Mouse (Mus musculus): ENCODE measurements around the gene Pard3b. TPM values are rescaled to one million over a fixed set of nuclear protein-coding genes. Genes with fewer than 3 reads are reported as not detected.

The Pard3b gene
- polyA plus RNA-seq, 1 experiment from 2014 or later = 7.5 TPM

- peaks cover 24% of the 10 kb centered on the region for H3K4me1 ChIP-seq
- H3K36me3 ChIP-seq (replicated peaks) = no peaks in the 10 kb centered on the region
- no peaks in the 10 kb centered on the region for H3K27me3 ChIP-seq (replicated peaks; ENCODE audit: low read depth, poor library complexity, severe bottlenecking)
- H3K9me3 ChIP-seq = no peaks in the 10 kb centered on the region
- no peak overlapping the region for H3K4me3 ChIP-seq
- DNase-seq (ENCODE audit: low spot score) = peak; percentile 30
- H3K27ac ChIP-seq (replicated peaks) = no peak overlapping the region
- 15% methylated on average over 5 of the region's 5 CpGs for whole genome bisulfite sequencing
These were observed 543.0 kb downstream of the Pard3b start for GRCm38 (mm10) chr1:62181638-62182037.

- WGBS = 78% methylated on average over 3 of the region's 3 CpGs
- H3K27ac ChIP-seq (replicated peaks) = no peak overlapping the region
- peaks cover 14% of the 10 kb centered on the region for H3K4me1 ChIP-seq
- no peak for DNase-seq (ENCODE audit: low spot score)
- no peaks in the 10 kb centered on the region for H3K36me3 ChIP-seq (replicated peaks)
- H3K9me3 ChIP-seq = no peaks in the 10 kb centered on the region
- no peak overlapping the region for H3K4me3 ChIP-seq
- no peaks in the 10 kb centered on the region for H3K27me3 ChIP-seq (replicated peaks; ENCODE audit: low read depth, poor library complexity, severe bottlenecking)
These were observed 544.0 kb downstream of the Pard3b start for GRCm38 (mm10) chr1:62182634-62183033.

GRCm38 (mm10) chr1:62190786-62191185 lies 552.2 kb downstream of the Pard3b start:
- no peak overlapping the region for H3K27ac ChIP-seq (replicated peaks)
- H3K27me3 ChIP-seq (replicated peaks; ENCODE audit: low read depth, poor library complexity, severe bottlenecking) = no peaks in the 10 kb centered on the region
- no peak for DNase-seq (ENCODE audit: low spot score)
- H3K4me1 ChIP-seq = peaks cover 8% of the 10 kb centered on the region
- no peaks in the 10 kb centered on the region for H3K36me3 ChIP-seq (replicated peaks)
- no peak overlapping the region for H3K4me3 ChIP-seq
- 44% methylated on average over 1 of the region's 1 CpGs for WGBS
- H3K9me3 ChIP-seq = no peaks in the 10 kb centered on the region

DNA sequence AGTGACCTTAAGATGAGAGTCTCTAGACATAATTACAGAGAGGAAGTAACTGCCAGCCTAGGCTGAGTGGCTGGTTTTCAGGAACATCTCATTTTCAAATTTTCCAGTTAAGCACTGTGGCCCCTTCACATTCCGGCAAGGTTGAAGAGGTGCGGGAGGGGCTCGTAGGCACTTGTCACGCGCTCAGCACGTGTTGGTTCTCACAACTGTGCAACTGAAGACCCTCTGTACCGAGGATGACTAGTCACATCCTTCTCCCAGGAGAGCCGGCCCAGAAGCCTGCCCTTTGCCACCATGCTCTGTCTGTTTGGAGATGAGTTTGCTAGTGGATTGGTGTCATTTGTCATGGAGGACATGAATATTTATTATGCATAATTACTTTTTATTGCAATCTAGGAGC lies 558.9 kb downstream of the Pard3b start:
- Histone ChIP-seq H3K27me3 (replicated peaks; ENCODE audit: low read depth, poor library complexity, severe bottlenecking) (no peaks in the 10 kb centered on the region), H3K36me3 (replicated peaks) (no peaks in the 10 kb centered on the region), H3K4me1 (peaks cover 5% of the 10 kb centered on the region), H3K4me3 (no peak overlapping the region), H3K27ac (replicated peaks) (no peak overlapping the region), H3K9me3 (no peaks in the 10 kb centered on the region)
- 51% methylated on average over 8 of the region's 8 CpGs for WGBS
- DNase-seq (ENCODE audit: low spot score) = peak; percentile 52

DNA sequence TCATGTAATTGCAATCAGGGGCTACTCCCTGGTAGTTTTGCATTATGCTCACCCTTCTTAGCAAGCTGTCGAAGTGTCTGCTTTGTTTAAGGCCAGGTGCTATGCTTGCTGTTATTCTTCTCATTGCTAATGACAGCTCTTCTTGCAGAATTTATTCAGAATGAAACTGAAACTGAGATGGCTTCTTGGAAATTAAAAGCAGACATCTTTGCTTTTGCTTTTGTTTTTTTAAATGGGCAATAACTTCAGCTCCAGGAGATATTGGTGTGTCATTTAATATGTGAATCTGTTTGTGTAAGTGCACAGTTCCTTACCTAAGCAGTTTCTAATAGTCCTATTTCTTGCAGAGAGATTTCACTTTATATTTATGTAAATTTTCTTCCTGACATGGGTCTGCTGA lies 562.3 kb downstream of the Pard3b start:
- H3K9me3 ChIP-seq = no peaks in the 10 kb centered on the region
- no peak overlapping the region for H3K4me3 ChIP-seq
- WGBS = 78% methylated on average over 1 of the region's 1 CpGs
- no peak for DNase-seq (ENCODE audit: low spot score)
- peaks cover 5% of the 10 kb centered on the region for H3K4me1 ChIP-seq
- H3K36me3 ChIP-seq (replicated peaks) = no peaks in the 10 kb centered on the region
- H3K27ac ChIP-seq (replicated peaks) = no peak overlapping the region
- no peaks in the 10 kb centered on the region for H3K27me3 ChIP-seq (replicated peaks; ENCODE audit: low read depth, poor library complexity, severe bottlenecking)

DNA sequence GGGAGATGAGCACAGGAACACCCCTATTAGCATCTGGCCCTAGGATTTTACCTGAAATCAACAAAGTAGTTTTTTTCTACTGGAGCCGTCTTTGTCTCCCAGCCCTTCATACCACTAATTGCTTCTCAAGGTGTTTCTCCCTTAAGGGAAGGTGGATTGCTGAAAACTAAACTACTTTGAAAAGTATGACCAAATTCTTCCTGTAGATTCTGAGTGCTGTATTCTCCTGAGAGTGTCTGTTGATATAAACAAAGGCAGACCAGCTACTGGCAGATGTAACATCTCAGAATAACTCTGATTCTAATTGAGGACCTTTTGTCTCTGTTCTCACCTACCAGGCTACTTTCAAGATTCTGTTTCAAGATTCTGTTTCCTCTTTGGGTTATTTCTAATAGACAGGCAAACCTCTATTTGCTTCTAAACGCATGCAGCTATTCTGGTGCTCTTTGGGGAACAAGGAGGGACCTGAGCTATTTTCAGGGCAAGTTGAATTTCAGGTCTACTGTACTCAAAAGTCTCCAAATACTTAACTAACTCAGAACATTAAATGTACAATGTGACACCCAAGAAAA lies 563.1 kb downstream of the Pard3b start:
- Histone ChIP-seq H3K36me3 (replicated peaks) (no peaks in the 10 kb centered on the region), H3K9me3 (no peaks in the 10 kb centered on the region), H3K4me1 (peaks cover 5% of the 10 kb centered on the region), H3K27ac (replicated peaks) (no peak overlapping the region), H3K27me3 (replicated peaks; ENCODE audit: low read depth, poor library complexity, severe bottlenecking) (no peaks in the 10 kb centered on the region), H3K4me3 (no peak overlapping the region)
- DNase-seq (ENCODE audit: low spot score) = no peak
- 57% methylated on average over 2 of the region's 2 CpGs for WGBS

DNA sequence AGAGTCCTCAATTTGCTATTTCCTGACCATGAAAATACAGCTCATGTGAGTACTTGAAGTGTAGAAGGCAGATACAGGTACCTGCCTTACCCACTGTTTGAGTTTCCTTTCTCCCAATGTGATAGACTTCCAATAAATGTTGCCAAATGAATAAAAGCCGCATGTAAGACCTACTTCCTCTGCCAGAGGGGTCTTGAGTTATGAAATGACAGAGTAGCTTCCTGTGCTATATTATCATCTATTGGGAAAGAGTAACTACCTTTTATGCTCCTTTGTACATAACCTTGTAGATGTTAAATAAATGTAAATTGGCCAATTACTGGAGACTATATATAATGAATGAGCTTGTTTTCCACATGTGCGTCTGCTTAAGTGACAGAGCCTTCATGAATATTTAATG lies 574.7 kb downstream of the Pard3b start:
- Histone ChIP-seq H3K9me3 (no peaks in the 10 kb centered on the region), H3K36me3 (replicated peaks) (no peaks in the 10 kb centered on the region), H3K27me3 (replicated peaks; ENCODE audit: low read depth, poor library complexity, severe bottlenecking) (no peaks in the 10 kb centered on the region), H3K27ac (replicated peaks) (no peak overlapping the region), H3K4me1 (peaks cover 25% of the 10 kb centered on the region), H3K4me3 (no peak overlapping the region)
- 88% methylated on average over 2 of the region's 2 CpGs for WGBS
- no peak for DNase-seq (ENCODE audit: low spot score)

DNA sequence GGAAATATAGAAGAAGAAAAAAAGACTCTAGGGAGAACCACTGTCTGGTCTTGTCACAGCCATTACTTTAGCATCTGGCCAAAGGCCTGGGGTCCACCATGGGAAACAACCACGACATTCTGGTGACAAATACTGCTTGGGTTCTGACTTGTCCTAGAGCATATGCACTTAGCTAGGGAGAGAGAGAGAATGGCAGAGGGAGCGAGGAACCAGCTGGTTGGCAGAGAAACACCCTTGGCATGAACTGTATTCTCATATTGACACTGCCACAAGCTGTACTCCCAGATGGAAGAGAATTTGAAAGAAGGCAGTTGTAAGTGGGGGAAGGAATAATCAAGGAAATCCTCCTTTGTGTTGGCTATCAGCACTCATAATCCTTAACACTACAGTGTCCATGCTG lies 577.2 kb downstream of the Pard3b start:
- Histone ChIP-seq H3K27me3 (replicated peaks; ENCODE audit: low read depth, poor library complexity, severe bottlenecking) (no peaks in the 10 kb centered on the region), H3K9me3 (no peaks in the 10 kb centered on the region), H3K36me3 (replicated peaks) (no peaks in the 10 kb centered on the region), H3K4me3 (no peak overlapping the region), H3K27ac (replicated peaks) (no peak overlapping the region), H3K4me1 (peaks cover 19% of the 10 kb centered on the region)
- DNase-seq (ENCODE audit: low spot score) = no peak
- WGBS = 76% methylated on average over 2 of the region's 2 CpGs

DNA sequence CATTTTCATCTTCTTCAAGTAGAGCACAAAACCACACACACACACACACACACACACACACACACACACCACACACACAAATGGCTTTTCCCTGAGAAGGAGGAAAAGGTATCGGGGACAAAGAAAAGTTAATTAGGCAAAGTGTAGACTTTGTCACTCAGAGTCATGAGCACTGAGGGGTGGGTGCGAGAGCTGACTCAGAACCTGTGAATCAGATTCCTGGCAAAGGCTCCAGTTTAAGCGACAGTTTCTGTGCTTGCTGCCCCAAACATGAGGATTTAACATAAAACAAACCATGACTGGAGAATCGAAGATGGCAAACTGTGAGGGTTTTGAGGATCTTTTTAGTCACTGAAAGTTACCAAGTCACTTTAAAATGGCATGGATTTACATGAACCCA lies 577.9 kb downstream of the Pard3b start:
- Histone ChIP-seq H3K4me3 (no peak overlapping the region), H3K27me3 (replicated peaks; ENCODE audit: low read depth, poor library complexity, severe bottlenecking) (no peaks in the 10 kb centered on the region), H3K9me3 (no peaks in the 10 kb centered on the region), H3K27ac (replicated peaks) (no peak overlapping the region), H3K4me1 (peaks cover 19% of the 10 kb centered on the region), H3K36me3 (replicated peaks) (no peaks in the 10 kb centered on the region)
- DNase-seq (ENCODE audit: low spot score) = no peak
- WGBS = 82% methylated on average over 4 of the region's 4 CpGs

DNA sequence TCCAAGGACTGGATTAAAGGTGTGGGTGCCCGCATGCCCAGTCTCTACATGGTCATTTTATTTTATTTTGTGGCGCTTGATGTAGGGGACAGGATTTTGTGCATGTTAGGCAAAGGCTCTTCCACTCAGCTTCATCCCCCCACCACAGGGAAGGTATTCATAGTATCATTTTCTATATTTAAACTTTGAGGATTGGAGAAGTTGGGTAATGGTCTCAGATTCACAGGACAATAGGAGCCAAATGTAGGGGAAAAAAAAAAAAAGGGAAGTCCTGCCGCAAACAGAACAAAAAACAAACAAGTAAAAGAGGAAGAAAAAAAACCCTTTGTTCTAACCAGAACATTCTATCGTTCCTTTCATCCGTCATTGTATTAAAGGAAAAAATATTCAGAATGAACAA lies 590.5 kb downstream of the Pard3b start:
- WGBS = 81% methylated on average over 5 of the region's 5 CpGs
- Histone ChIP-seq H3K27me3 (replicated peaks; ENCODE audit: low read depth, poor library complexity, severe bottlenecking) (no peaks in the 10 kb centered on the region), H3K4me1 (peaks cover 5% of the 10 kb centered on the region), H3K4me3 (no peak overlapping the region), H3K36me3 (replicated peaks) (no peaks in the 10 kb centered on the region), H3K9me3 (no peaks in the 10 kb centered on the region), H3K27ac (replicated peaks) (no peak overlapping the region)
- no peak for DNase-seq (ENCODE audit: low spot score)

GRCm38 (mm10) chr1:62234039-62234438 lies 595.4 kb downstream of the Pard3b start:
- Histone ChIP-seq H3K9me3 (no peaks in the 10 kb centered on the region), H3K4me3 (no peak overlapping the region), H3K27ac (replicated peaks) (no peak overlapping the region), H3K27me3 (replicated peaks; ENCODE audit: low read depth, poor library complexity, severe bottlenecking) (no peaks in the 10 kb centered on the region), H3K36me3 (replicated peaks) (no peaks in the 10 kb centered on the region), H3K4me1 (peaks cover 5% of the 10 kb centered on the region)
- WGBS = 45% methylated on average over 1 of the region's 1 CpGs
- DNase-seq (ENCODE audit: low spot score) = no peak

GRCm38 (mm10) chr1:62235121-62235520 lies 596.5 kb downstream of the Pard3b start:
- H3K27me3 ChIP-seq (replicated peaks; ENCODE audit: low read depth, poor library complexity, severe bottlenecking) = no peaks in the 10 kb centered on the region
- peaks cover 5% of the 10 kb centered on the region for H3K4me1 ChIP-seq
- H3K4me3 ChIP-seq = no peak overlapping the region
- no peaks in the 10 kb centered on the region for H3K36me3 ChIP-seq (replicated peaks)
- DNase-seq (ENCODE audit: low spot score) = no peak
- WGBS = 88% methylated on average over 5 of the region's 5 CpGs
- no peaks in the 10 kb centered on the region for H3K9me3 ChIP-seq
- H3K27ac ChIP-seq (replicated peaks) = no peak overlapping the region

DNA sequence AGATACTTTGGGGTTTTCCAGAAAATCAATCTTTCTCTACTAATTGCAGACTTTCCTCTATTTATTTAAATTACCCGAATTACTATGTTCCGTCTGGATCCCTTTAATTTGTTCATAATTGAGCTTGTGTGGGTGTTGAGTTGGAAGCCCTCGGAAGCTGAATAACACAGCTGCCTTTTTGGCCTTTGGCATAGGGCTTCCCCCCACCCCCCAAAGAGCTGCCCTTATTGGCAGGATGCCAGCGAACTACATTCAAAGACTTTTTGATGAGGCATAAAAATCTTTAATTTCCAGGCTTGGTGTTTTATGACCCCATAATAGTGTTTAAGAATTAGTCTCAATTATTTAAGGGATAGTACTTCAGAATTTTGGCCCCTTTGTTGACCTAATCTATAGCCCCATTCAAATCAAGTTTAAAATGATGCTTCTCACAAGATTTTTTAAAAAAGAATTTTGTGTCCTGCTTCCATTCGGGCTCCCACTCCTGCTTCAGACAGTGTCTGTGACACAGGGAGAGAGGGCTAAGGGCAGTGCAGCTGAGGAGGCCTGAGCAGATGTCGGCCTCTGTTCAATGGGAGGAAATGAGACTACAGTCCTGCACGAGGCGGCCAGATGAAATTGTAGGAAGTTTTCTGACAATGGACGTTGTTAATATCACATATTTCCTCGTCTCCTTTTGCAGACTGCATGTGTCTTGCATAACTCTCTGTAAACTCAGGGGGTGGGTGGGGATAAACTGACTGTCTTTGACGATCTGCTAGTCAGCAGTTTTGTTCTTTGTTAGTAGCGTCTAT lies 605.8 kb downstream of the Pard3b start:
- peak overlapping the region; percentile 63; the same call in 1 of the 2 replicates for H3K27ac ChIP-seq (replicated peaks)
- 46% methylated on average over 12 of the region's 12 CpGs for WGBS
- H3K4me1 ChIP-seq = peaks cover 10% of the 10 kb centered on the region
- H3K4me3 ChIP-seq = no peak overlapping the region
- H3K36me3 ChIP-seq (replicated peaks) = no peaks in the 10 kb centered on the region
- H3K27me3 ChIP-seq (replicated peaks; ENCODE audit: low read depth, poor library complexity, severe bottlenecking) = no peaks in the 10 kb centered on the region
- peak; percentile 45 for DNase-seq (ENCODE audit: low spot score)
- no peaks in the 10 kb centered on the region for H3K9me3 ChIP-seq
